Mouse (Mus musculus): Measurements from ENCODE around the gene Amfr. TPM values are rescaled to one million over a fixed set of nuclear protein-coding genes. Genes with fewer than 3 reads are reported as not detected.
A peak's percentile ranks its signal among the peaks of the same experiment; 100 is the strongest.

Gene Amfr
- polyA plus RNA-seq, 1 experiment = 91.0 TPM

- Histone ChIP-seq H3K4me1 (ENCODE audit: control insufficient read depth, insufficient read depth, low read length) (peaks cover 5% of the 10 kb centered on the region; the same call in 1 of the 2 replicates), H3K4me3 (ENCODE audit: insufficient read depth, low read length) (no peak overlapping the region), H3K27ac (ENCODE audit: insufficient read depth, low read length) (no peak overlapping the region)
- TF ChIP-seq POLR2A (IDR thresholded peaks at IDR 0.05; ENCODE audit: low read depth, low read length) = no peak
- TF ChIP-seq CTCF (IDR thresholded peaks at IDR 0.05; ENCODE audit: borderline replicate concordance, insufficient read depth, low read length) = no peak
Observed at GRCm38 (mm10) chr8:94029701-94030100, 17.1 kb upstream of the Amfr start.

- TF ChIP-seq CTCF (IDR thresholded peaks at IDR 0.05; ENCODE audit: borderline replicate concordance, insufficient read depth, low read length) (no peak), POLR2A (IDR thresholded peaks at IDR 0.05; ENCODE audit: low read depth, low read length) (no peak)
- Histone ChIP-seq H3K4me3 (ENCODE audit: insufficient read depth, low read length) (no peak overlapping the region), H3K27ac (ENCODE audit: insufficient read depth, low read length) (no peak overlapping the region), H3K4me1 (ENCODE audit: control insufficient read depth, insufficient read depth, low read length) (no peaks in the 10 kb centered on the region)
Observed at GRCm38 (mm10) chr8:94023916-94024315, 11.3 kb upstream of the Amfr start.

- H3K4me1 ChIP-seq (ENCODE audit: control insufficient read depth, insufficient read depth, low read length) = peaks cover 11% of the 10 kb centered on the region
- 0 out of 2 replicates have a peak overlapping the region, but pooled peaks have one; percentile 32 for H3K27ac ChIP-seq (ENCODE audit: insufficient read depth, low read length)
- TF ChIP-seq CTCF (IDR thresholded peaks at IDR 0.05; ENCODE audit: borderline replicate concordance, insufficient read depth, low read length) (no peak), POLR2A (IDR thresholded peaks at IDR 0.05; ENCODE audit: low read depth, low read length) (no peak)
Observed at GRCm38 (mm10) chr8:94013026-94013612, 477 bp upstream of the Amfr start.

GRCm38 (mm10) chr8:94011076-94012012 lies 1.3 kb downstream of the Amfr start:
- Histone ChIP-seq H3K27ac (ENCODE audit: insufficient read depth, low read length) (peak overlapping the region; percentile 88), H3K4me3 (ENCODE audit: insufficient read depth, low read length) (peak overlapping the region; percentile 89), H3K4me1 (ENCODE audit: control insufficient read depth, insufficient read depth, low read length) (peaks cover 11% of the 10 kb centered on the region)
- TF ChIP-seq POLR2A (IDR thresholded peaks at IDR 0.05; ENCODE audit: low read depth, low read length) = no peak
- no peak for TF ChIP-seq CTCF (IDR thresholded peaks at IDR 0.05; ENCODE audit: borderline replicate concordance, insufficient read depth, low read length)

More at GRCm38 (mm10) chr8:94013026-94013612, 477 bp upstream of the Amfr start:
- peak overlapping the region; percentile 65 for H3K4me3 ChIP-seq (ENCODE audit: insufficient read depth, low read length)

GRCm38 (mm10) chr8:94010101-94010705 lies 2.4 kb downstream of the Amfr start:
- Histone ChIP-seq H3K27ac (ENCODE audit: insufficient read depth, low read length) (no peak overlapping the region), H3K4me3 (ENCODE audit: insufficient read depth, low read length) (no peak overlapping the region; the same call in 1 of the 2 replicates), H3K4me1 (ENCODE audit: control insufficient read depth, insufficient read depth, low read length) (peaks cover 11% of the 10 kb centered on the region)
- no peak for TF ChIP-seq POLR2A (IDR thresholded peaks at IDR 0.05; ENCODE audit: low read depth, low read length)
- no peak for TF ChIP-seq CTCF (IDR thresholded peaks at IDR 0.05; ENCODE audit: borderline replicate concordance, insufficient read depth, low read length)

- H3K4me3 ChIP-seq (ENCODE audit: insufficient read depth, low read length) = no peak overlapping the region
- H3K4me1 ChIP-seq (ENCODE audit: control insufficient read depth, insufficient read depth, low read length) = peaks cover 11% of the 10 kb centered on the region
- no peak for TF ChIP-seq POLR2A (IDR thresholded peaks at IDR 0.05; ENCODE audit: low read depth, low read length)
- TF ChIP-seq CTCF (IDR thresholded peaks at IDR 0.05; ENCODE audit: borderline replicate concordance, insufficient read depth, low read length) = no peak
- H3K27ac ChIP-seq (ENCODE audit: insufficient read depth, low read length) = no peak overlapping the region
Observed at GRCm38 (mm10) chr8:94009243-94009845, 3.3 kb downstream of the Amfr start.

DNA sequence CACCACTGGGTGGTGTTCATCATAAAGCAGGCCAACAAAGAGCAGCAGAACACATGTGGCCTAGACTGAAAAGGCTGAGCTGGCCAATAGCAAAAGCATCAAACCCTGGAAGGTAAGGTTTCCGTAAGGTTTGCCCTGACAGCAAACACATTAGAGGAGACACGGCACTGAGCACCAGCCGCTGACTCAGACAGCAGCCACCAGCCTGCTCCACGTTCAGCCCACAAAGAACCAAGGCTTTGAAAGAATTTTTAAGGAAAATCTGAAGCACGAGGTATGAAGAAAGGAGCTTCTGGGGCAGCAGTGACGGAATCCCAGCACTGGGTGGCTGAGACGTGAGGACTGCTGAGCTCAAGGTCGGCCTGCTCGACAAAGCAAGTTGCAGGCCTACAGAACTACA lies 8.5 kb downstream of the Amfr start:
- H3K4me3 ChIP-seq (ENCODE audit: insufficient read depth, low read length) = no peak overlapping the region
- TF ChIP-seq CTCF (IDR thresholded peaks at IDR 0.05; ENCODE audit: borderline replicate concordance, insufficient read depth, low read length) (no peak), POLR2A (IDR thresholded peaks at IDR 0.05; ENCODE audit: low read depth, low read length) (no peak)
- H3K4me1 ChIP-seq (ENCODE audit: control insufficient read depth, insufficient read depth, low read length) = no peaks in the 10 kb centered on the region
- no peak overlapping the region for H3K27ac ChIP-seq (ENCODE audit: insufficient read depth, low read length)

GRCm38 (mm10) chr8:93998961-93999360 lies 13.7 kb downstream of the Amfr start:
- no peak overlapping the region for H3K4me3 ChIP-seq (ENCODE audit: insufficient read depth, low read length)
- no peaks in the 10 kb centered on the region for H3K4me1 ChIP-seq (ENCODE audit: control insufficient read depth, insufficient read depth, low read length)
- TF ChIP-seq CTCF (IDR thresholded peaks at IDR 0.05; ENCODE audit: borderline replicate concordance, insufficient read depth, low read length) = no peak
- no peak for TF ChIP-seq POLR2A (IDR thresholded peaks at IDR 0.05; ENCODE audit: low read depth, low read length)
- no peak overlapping the region for H3K27ac ChIP-seq (ENCODE audit: insufficient read depth, low read length)

DNA sequence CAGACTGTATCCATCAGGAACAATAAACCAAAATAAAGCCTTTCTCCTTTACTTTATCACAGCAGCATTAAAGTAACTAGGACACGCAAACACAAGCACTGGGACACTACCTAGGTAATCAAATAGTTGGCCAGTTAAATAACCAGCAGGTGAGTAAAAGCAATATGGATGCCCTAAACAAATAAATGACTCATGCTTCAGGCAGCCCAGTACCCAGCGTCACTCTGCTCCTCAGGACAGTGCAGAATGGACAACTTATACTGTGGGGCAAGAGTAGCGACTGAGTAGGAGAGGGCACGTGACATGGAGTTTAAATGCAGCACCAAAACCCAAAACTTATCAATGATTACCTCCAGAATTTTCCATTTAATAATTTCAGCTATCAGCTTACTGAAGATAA lies 22.9 kb downstream of the Amfr start:
- no peak for TF ChIP-seq CTCF (IDR thresholded peaks at IDR 0.05; ENCODE audit: borderline replicate concordance, insufficient read depth, low read length)
- no peak for TF ChIP-seq POLR2A (IDR thresholded peaks at IDR 0.05; ENCODE audit: low read depth, low read length)
- Histone ChIP-seq H3K27ac (ENCODE audit: insufficient read depth, low read length) (no peak overlapping the region), H3K4me3 (ENCODE audit: insufficient read depth, low read length) (no peak overlapping the region), H3K4me1 (ENCODE audit: control insufficient read depth, insufficient read depth, low read length) (no peaks in the 10 kb centered on the region)
